In genomic region chr11:32732467-32732866, GRCm38 (mm10) we compare ENCODE assay signal across 25 mouse cellular contexts.
DNase-seq lines count a peak whose midpoint lies in the region; ATAC-seq and TF ChIP-seq lines count a peak whose summit lies in the region.
"Had no signal": no experiment of that assay in that cellular context is flagged by ENCODE, and none has a peak within 500 bp of the region (broad histone marks: within the 10 kb centered on the region; RNA-seq: fewer than 3 reads in every experiment).

No protein-coding gene starts in this region.

- no peak overlapping the region for H3K27ac ChIP-seq in kidney, postnatal 0 days
- H3K27ac ChIP-seq in lung, postnatal 0 days (ENCODE audit: low read length), result no peak overlapping the region
- no peak overlapping the region for H3K27ac ChIP-seq in midbrain, postnatal 0 days (ENCODE audit: low read depth, low read length)
- H3K27ac ChIP-seq: embryonic facial prominence, embryonic 15.5 days; forebrain, embryonic 10.5 days; forebrain, embryonic 15.5 days; heart, adult 2 months; heart, embryonic 15.5 days; hindbrain, embryonic 13.5 days; hindbrain, postnatal 0 days had no signal

- H3K4me1 ChIP-seq in kidney, postnatal 0 days (replicated peaks; ENCODE audit: insufficient read depth, low read length), result no peaks in the 10 kb centered on the region
- H3K4me1 ChIP-seq in lung, postnatal 0 days (ENCODE audit: insufficient read depth, low read depth, low read length), result no peaks in the 10 kb centered on the region; the same call in 1 of the 2 replicates
- H3K4me1 ChIP-seq in midbrain, postnatal 0 days (ENCODE audit: insufficient read depth, low read length), result no peaks in the 10 kb centered on the region
- H3K4me1 ChIP-seq: embryonic facial prominence, embryonic 15.5 days; forebrain, embryonic 10.5 days; heart, embryonic 15.5 days; hindbrain, embryonic 13.5 days had no signal

- no peak overlapping the region for H3K4me3 ChIP-seq in kidney, postnatal 0 days (replicated peaks; ENCODE audit: low read depth, low read length)
- no peak overlapping the region for H3K4me3 ChIP-seq in lung, postnatal 0 days (ENCODE audit: low read depth, low read length)
- no peak overlapping the region for H3K4me3 ChIP-seq in midbrain, postnatal 0 days (ENCODE audit: low read depth, low read length)
- H3K4me3 ChIP-seq: embryonic facial prominence, embryonic 15.5 days; erythroblast, embryonic 14.5 days; forebrain, embryonic 10.5 days; forebrain, embryonic 15.5 days; heart, adult 2 months; heart, embryonic 15.5 days; hindbrain, embryonic 13.5 days had no signal

- no peak overlapping the region for H3K9ac ChIP-seq in kidney, postnatal 0 days (ENCODE audit: low read depth, low read length)
- no peak overlapping the region for H3K9ac ChIP-seq in lung, postnatal 0 days (replicated peaks; ENCODE audit: low read depth)
- H3K9ac ChIP-seq in midbrain, postnatal 0 days (replicated peaks; ENCODE audit: low read length, poor library complexity, severe bottlenecking), result no peak overlapping the region
- H3K9ac ChIP-seq: embryonic facial prominence, embryonic 15.5 days; forebrain, embryonic 15.5 days; heart, embryonic 15.5 days; hindbrain, embryonic 13.5 days had no signal

- H3K36me3 ChIP-seq in kidney, postnatal 0 days (ENCODE audit: insufficient read depth, low read length), result peaks cover 37% of the 10 kb centered on the region
- peaks cover 21% of the 10 kb centered on the region for H3K36me3 ChIP-seq in lung, postnatal 0 days (ENCODE audit: insufficient read depth, low read length)
- peaks cover 25% of the 10 kb centered on the region for H3K36me3 ChIP-seq in midbrain, postnatal 0 days (ENCODE audit: insufficient read depth, low read length)

- no peaks in the 10 kb centered on the region for H3K27me3 ChIP-seq in kidney, postnatal 0 days (ENCODE audit: insufficient read depth, low read length)
- H3K27me3 ChIP-seq in lung, postnatal 0 days (replicated peaks; ENCODE audit: insufficient read depth, low read length), result no peaks in the 10 kb centered on the region
- H3K27me3 ChIP-seq in midbrain, postnatal 0 days (ENCODE audit: insufficient read depth, low read length), result no peaks in the 10 kb centered on the region
- H3K27me3 ChIP-seq: embryonic facial prominence, embryonic 15.5 days; forebrain, embryonic 15.5 days; heart, embryonic 15.5 days; hindbrain, embryonic 13.5 days; Patski had no signal

- no peak for TF ChIP-seq CTCF in kidney, postnatal 0 days (IDR thresholded peaks at IDR 0.05; ENCODE audit: low read depth)
- no peak for TF ChIP-seq CTCF in lung, postnatal 0 days (IDR thresholded peaks at IDR 0.05)
- TF ChIP-seq CTCF in midbrain, postnatal 0 days (IDR thresholded peaks at IDR 0.05), result no peak

- no peak overlapping the region for H3K4me2 ChIP-seq in kidney, postnatal 0 days (ENCODE audit: low read length)
- H3K4me2 ChIP-seq in lung, postnatal 0 days (replicated peaks; ENCODE audit: low read depth, low read length), result no peak overlapping the region
- no peak overlapping the region for H3K4me2 ChIP-seq in midbrain, postnatal 0 days (ENCODE audit: low read depth, low read length, poor library complexity, severe bottlenecking)
- H3K4me2 ChIP-seq: embryonic facial prominence, embryonic 15.5 days; forebrain, embryonic 15.5 days; heart, embryonic 11.5 days; heart, embryonic 15.5 days; hindbrain, embryonic 13.5 days had no signal

- 54% methylated on average over 5 of the region's 5 CpGs for whole genome bisulfite sequencing in kidney, postnatal 0 days
- 43% methylated on average over 5 of the region's 5 CpGs for WGBS in lung, postnatal 0 days
- WGBS in midbrain, postnatal 0 days, result 58% methylated on average over 5 of the region's 5 CpGs

- DNase-seq in frontal cortex, postnatal 25 days (ENCODE audit: low spot score in 2 of 2), result no peak
- DNase-seq in kidney, postnatal 0 days (ENCODE audit: low spot score), result peak; percentile 40
- no peak for DNase-seq in kidney, postnatal 36 days
- peak; percentile 19 for DNase-seq in lung, postnatal 0 days (ENCODE audit: low spot score)
- DNase-seq in lung, postnatal 36 days, result no peak
- DNase-seq in NIH3T3 (ENCODE audit: low read depth), result peak; percentile 70
- no peak for DNase-seq in midbrain, postnatal 0 days (ENCODE audit: low spot score)
- DNase-seq: adrenal gland, postnatal 14 days; cerebellum, adult 18-20 months; cerebellum, adult 9-11 months; cerebellum, postnatal 36 days; gastrocnemius, postnatal 36 days; heart, adult 2 months; heart, postnatal 14 days had no signal

- no peaks in the 10 kb centered on the region for H3K9me3 ChIP-seq in kidney, postnatal 0 days (replicated peaks; ENCODE audit: low read length)
- no peaks in the 10 kb centered on the region for H3K9me3 ChIP-seq in lung, postnatal 0 days (ENCODE audit: low read length)
- no peaks in the 10 kb centered on the region for H3K9me3 ChIP-seq in midbrain, postnatal 0 days (ENCODE audit: low read length)
- H3K9me3 ChIP-seq: embryonic facial prominence, embryonic 15.5 days; forebrain, embryonic 10.5 days; forebrain, embryonic 15.5 days; heart, embryonic 15.5 days; hindbrain, embryonic 13.5 days had no signal

- ATAC-seq in frontal cortex, adult (ENCODE audit: low TSS enrichment), result 0 out of 2 replicates have a peak, but pooled peaks have one; percentile 29
- no peak for ATAC-seq in kidney, postnatal 0 days (replicated peaks; ENCODE audit: low FRiP score, low read depth)
- no peak for ATAC-seq in lung, postnatal 0 days
- ATAC-seq in midbrain, postnatal 0 days (ENCODE audit: low FRiP score), result no peak
- ATAC-seq: activated CD4-positive, CD25-positive, alpha-beta regulatory T cell, adult 4 months; forebrain, embryonic 15.5 days; hindbrain, postnatal 0 days; Patski had no signal

- TF ChIP-seq EP300 in lung, postnatal 0 days (IDR thresholded peaks at IDR 0.05), result no peak

Comparison
In these comparisons a context has a peak if more than half of its experiments do, and no peak if none do; other contexts are left out.
1. DNase-seq: peak in kidney, postnatal 0 days (single experiment), lung, postnatal 0 days (single experiment) and NIH3T3 (single experiment); none in frontal cortex, postnatal 25 days (0 of 2), kidney, postnatal 36 days (0 of 2), lung, postnatal 36 days (single experiment) and midbrain, postnatal 0 days (single experiment).